Mouse (Mus musculus) right cerebral cortex, postnatal 4 days (tissue): ENCODE results near the gene Gm45716.
A peak's percentile ranks its signal among the peaks of the same experiment; 100 is the strongest.

Source experiments
- DNase-seq: peaks from one replicate; pipeline ENCODE4 v3.0.0-alpha.2; 2022

Gene Gm45716

GRCm38 (mm10) chr11:90187441-90187840, at the start of gene Gm45716:
TSS of gene Gm45716 (plus strand) at chr11:90187683.
- DNase-seq = no peak

GRCm38 (mm10) chr11:90142393-90142792, 45.1 kb upstream of the Gm45716 start:
- DNase-seq = peak; percentile 38

- no peak for DNase-seq
Observed at GRCm38 (mm10) chr11:90142936-90143335, 44.5 kb upstream of the Gm45716 start.

GRCm38 (mm10) chr11:90146086-90146860, 41.2 kb upstream of the Gm45716 start:
- DNase-seq = no peak

- DNase-seq = no peak
Observed at GRCm38 (mm10) chr11:90155066-90155465, 32.4 kb upstream of the Gm45716 start.

- DNase-seq = no peak
Observed at GRCm38 (mm10) chr11:90155466-90155865, 32.0 kb upstream of the Gm45716 start.

GRCm38 (mm10) chr11:90167771-90168170, 19.7 kb upstream of the Gm45716 start:
- DNase-seq = peak; percentile 42

- peak; percentile 8 for DNase-seq
Observed at GRCm38 (mm10) chr11:90168338-90169065, 19.0 kb upstream of the Gm45716 start.

GRCm38 (mm10) chr11:90169200-90170013, 18.1 kb upstream of the Gm45716 start:
- DNase-seq = no peak

GRCm38 (mm10) chr11:90170014-90170320, 17.5 kb upstream of the Gm45716 start:
- peak; percentile 60 for DNase-seq

- no peak for DNase-seq
Observed at GRCm38 (mm10) chr11:90172331-90172730, 15.2 kb upstream of the Gm45716 start.

- DNase-seq = no peak
Observed at GRCm38 (mm10) chr11:90175634-90176300, 11.7 kb upstream of the Gm45716 start.

- no peak for DNase-seq
Observed at GRCm38 (mm10) chr11:90177389-90177788, 10.1 kb upstream of the Gm45716 start.

GRCm38 (mm10) chr11:90183361-90183760, 4.1 kb upstream of the Gm45716 start:
- no peak for DNase-seq

- DNase-seq = no peak
Observed at GRCm38 (mm10) chr11:90184756-90185155, 2.7 kb upstream of the Gm45716 start.

- no peak for DNase-seq
Observed at GRCm38 (mm10) chr11:90190156-90190555, 2.7 kb downstream of the Gm45716 start.

GRCm38 (mm10) chr11:90194946-90195345, 7.5 kb downstream of the Gm45716 start:
- no peak for DNase-seq

- no peak for DNase-seq
Observed at GRCm38 (mm10) chr11:90195756-90196520, 8.5 kb downstream of the Gm45716 start.

- DNase-seq = no peak
Observed at GRCm38 (mm10) chr11:90196521-90197215, 9.2 kb downstream of the Gm45716 start.

GRCm38 (mm10) chr11:90198048-90198447, 10.6 kb downstream of the Gm45716 start:
- DNase-seq = no peak

- DNase-seq = no peak
Observed at GRCm38 (mm10) chr11:90200826-90201225, 13.3 kb downstream of the Gm45716 start.
